Mouse (Mus musculus): ENCODE measurements at regions not wholly inside any gene's neighbourhood (a gene's known extent, or its start where the extent isn't known, plus 50 kb on each side); places are given as distances from the start of the nearest gene placed in this dataset.
"Not testable (repeated sequence)": the region's sequence is repeated elsewhere in the genome, so short reads cannot be mapped to it uniquely, and the experiment has no call there.

GRCm38 (mm10) chr8:35159329-35159728 is 606.3 kb upstream of the Gm19410 start:
- H3K27me3 ChIP-seq (replicated peaks; ENCODE audit: control insufficient read depth, insufficient read depth, low read length): no peaks in the 10 kb centered on the region
- no peak overlapping the region for H3K27ac ChIP-seq (ENCODE audit: low read depth, low read length)
- no peaks in the 10 kb centered on the region for H3K9me3 ChIP-seq (replicated peaks; ENCODE audit: control insufficient read depth, low read length)
- no peaks in the 10 kb centered on the region for H3K36me3 ChIP-seq (ENCODE audit: control insufficient read depth, insufficient read depth, low read length)
- 29% methylated on average over 12 of the region's 12 CpGs for WGBS
- DNase-seq (ENCODE audit: low spot score): peak; percentile 82
- H3K4me2 ChIP-seq (ENCODE audit: low read length): no peak overlapping the region
- no peak overlapping the region for H3K9ac ChIP-seq (ENCODE audit: low read length)
- H3K4me1 ChIP-seq (ENCODE audit: control insufficient read depth, insufficient read depth, low read length): no peaks in the 10 kb centered on the region
- ATAC-seq: peak; percentile 37; the same call in 1 of the 2 replicates
- H3K4me3 ChIP-seq (ENCODE audit: low read depth, low read length): no peak overlapping the region

GRCm38 (mm10) chr8:35160230-35160629 is 605.4 kb upstream of the Gm19410 start:
- Histone ChIP-seq H3K9me3 (replicated peaks; ENCODE audit: control insufficient read depth, low read length) (no peaks in the 10 kb centered on the region), H3K27ac (ENCODE audit: low read depth, low read length) (no peak overlapping the region), H3K36me3 (ENCODE audit: control insufficient read depth, insufficient read depth, low read length) (no peaks in the 10 kb centered on the region), H3K4me1 (ENCODE audit: control insufficient read depth, insufficient read depth, low read length) (no peaks in the 10 kb centered on the region), H3K27me3 (replicated peaks; ENCODE audit: control insufficient read depth, insufficient read depth, low read length) (no peaks in the 10 kb centered on the region), H3K4me3 (ENCODE audit: low read depth, low read length) (no peak overlapping the region), H3K4me2 (ENCODE audit: low read length) (no peak overlapping the region), H3K9ac (ENCODE audit: low read length) (no peak overlapping the region)
- 92% methylated on average over 12 of the region's 12 CpGs for WGBS
- DNase-seq (ENCODE audit: low spot score): no peak
- no peak for ATAC-seq

- H3K27me3 ChIP-seq (replicated peaks; ENCODE audit: control insufficient read depth, insufficient read depth, low read length); H3K9me3 ChIP-seq (replicated peaks; ENCODE audit: control insufficient read depth, low read length); H3K4me2 ChIP-seq (ENCODE audit: low read length); H3K9ac ChIP-seq (ENCODE audit: low read length); H3K36me3 ChIP-seq (ENCODE audit: control insufficient read depth, insufficient read depth, low read length); ATAC-seq; DNase-seq (ENCODE audit: low spot score); H3K27ac ChIP-seq (ENCODE audit: low read depth, low read length); H3K4me3 ChIP-seq (ENCODE audit: low read depth, low read length); H3K4me1 ChIP-seq (ENCODE audit: control insufficient read depth, insufficient read depth, low read length): not testable (repeated sequence)
- WGBS: 88% methylated on average over 4 of the region's 4 CpGs
Observed at GRCm38 (mm10) chr8:35162166-35162565, 603.4 kb upstream of the Gm19410 start.

GRCm38 (mm10) chr8:35166611-35167010 is 599.0 kb upstream of the Gm19410 start:
- H3K27me3 ChIP-seq (replicated peaks; ENCODE audit: control insufficient read depth, insufficient read depth, low read length): no peaks in the 10 kb centered on the region
- 87% methylated on average over 6 of the region's 6 CpGs for WGBS
- H3K4me3 ChIP-seq (ENCODE audit: low read depth, low read length): no peak overlapping the region
- H3K4me2 ChIP-seq (ENCODE audit: low read length): no peak overlapping the region
- no peak for ATAC-seq
- DNase-seq (ENCODE audit: low spot score): no peak
- no peaks in the 10 kb centered on the region for H3K36me3 ChIP-seq (ENCODE audit: control insufficient read depth, insufficient read depth, low read length)
- no peak overlapping the region for H3K9ac ChIP-seq (ENCODE audit: low read length)
- no peaks in the 10 kb centered on the region for H3K4me1 ChIP-seq (ENCODE audit: control insufficient read depth, insufficient read depth, low read length)
- H3K9me3 ChIP-seq (replicated peaks; ENCODE audit: control insufficient read depth, low read length): no peaks in the 10 kb centered on the region
- no peak overlapping the region for H3K27ac ChIP-seq (ENCODE audit: low read depth, low read length)

GRCm38 (mm10) chr8:35171536-35172310 is 593.9 kb upstream of the Gm19410 start:
- DNase-seq (ENCODE audit: low spot score): no peak
- ATAC-seq: no peak
- Histone ChIP-seq H3K9ac (ENCODE audit: low read length) (no peak overlapping the region), H3K27ac (ENCODE audit: low read depth, low read length) (no peak overlapping the region), H3K4me3 (ENCODE audit: low read depth, low read length) (no peak overlapping the region), H3K4me2 (ENCODE audit: low read length) (no peak overlapping the region), H3K9me3 (replicated peaks; ENCODE audit: control insufficient read depth, low read length) (no peaks in the 10 kb centered on the region), H3K4me1 (ENCODE audit: control insufficient read depth, insufficient read depth, low read length) (no peaks in the 10 kb centered on the region), H3K27me3 (replicated peaks; ENCODE audit: control insufficient read depth, insufficient read depth, low read length) (no peaks in the 10 kb centered on the region), H3K36me3 (ENCODE audit: control insufficient read depth, insufficient read depth, low read length) (no peaks in the 10 kb centered on the region)
- 87% methylated on average over 13 of the region's 13 CpGs for WGBS

GRCm38 (mm10) chr8:35177314-35177713 is 588.3 kb upstream of the Gm19410 start:
- no peaks in the 10 kb centered on the region for H3K27me3 ChIP-seq (replicated peaks; ENCODE audit: control insufficient read depth, insufficient read depth, low read length)
- H3K4me3 ChIP-seq (ENCODE audit: low read depth, low read length): no peak overlapping the region
- H3K9me3 ChIP-seq (replicated peaks; ENCODE audit: control insufficient read depth, low read length): no peaks in the 10 kb centered on the region
- no peak overlapping the region for H3K27ac ChIP-seq (ENCODE audit: low read depth, low read length)
- H3K9ac ChIP-seq (ENCODE audit: low read length): no peak overlapping the region
- no peaks in the 10 kb centered on the region for H3K4me1 ChIP-seq (ENCODE audit: control insufficient read depth, insufficient read depth, low read length)
- WGBS: 85% methylated on average over 5 of the region's 5 CpGs
- DNase-seq (ENCODE audit: low spot score): no peak
- no peak for ATAC-seq
- no peak overlapping the region for H3K4me2 ChIP-seq (ENCODE audit: low read length)
- no peaks in the 10 kb centered on the region for H3K36me3 ChIP-seq (ENCODE audit: control insufficient read depth, insufficient read depth, low read length)

GRCm38 (mm10) chr8:35180075-35180474 is 585.5 kb upstream of the Gm19410 start:
- Histone ChIP-seq H3K27ac (ENCODE audit: low read depth, low read length) (no peak overlapping the region), H3K9ac (ENCODE audit: low read length) (no peak overlapping the region), H3K4me2 (ENCODE audit: low read length) (no peak overlapping the region), H3K4me1 (ENCODE audit: control insufficient read depth, insufficient read depth, low read length) (no peaks in the 10 kb centered on the region), H3K9me3 (replicated peaks; ENCODE audit: control insufficient read depth, low read length) (no peaks in the 10 kb centered on the region), H3K36me3 (ENCODE audit: control insufficient read depth, insufficient read depth, low read length) (no peaks in the 10 kb centered on the region), H3K27me3 (replicated peaks; ENCODE audit: control insufficient read depth, insufficient read depth, low read length) (no peaks in the 10 kb centered on the region), H3K4me3 (ENCODE audit: low read depth, low read length) (no peak overlapping the region)
- ATAC-seq (no peak), DNase-seq (ENCODE audit: low spot score) (no peak)
- 83% methylated on average over 3 of the region's 3 CpGs for WGBS

GRCm38 (mm10) chr8:35182141-35182540 is 583.4 kb upstream of the Gm19410 start:
- no peaks in the 10 kb centered on the region for H3K9me3 ChIP-seq (replicated peaks; ENCODE audit: control insufficient read depth, low read length)
- H3K27ac ChIP-seq (ENCODE audit: low read depth, low read length): no peak overlapping the region
- 85% methylated on average over 4 of the region's 4 CpGs for WGBS
- no peak overlapping the region for H3K4me2 ChIP-seq (ENCODE audit: low read length)
- H3K36me3 ChIP-seq (ENCODE audit: control insufficient read depth, insufficient read depth, low read length): no peaks in the 10 kb centered on the region
- H3K4me3 ChIP-seq (ENCODE audit: low read depth, low read length): no peak overlapping the region
- DNase-seq (ENCODE audit: low spot score): no peak
- no peak overlapping the region for H3K9ac ChIP-seq (ENCODE audit: low read length)
- no peaks in the 10 kb centered on the region for H3K27me3 ChIP-seq (replicated peaks; ENCODE audit: control insufficient read depth, insufficient read depth, low read length)
- no peak for ATAC-seq
- no peaks in the 10 kb centered on the region for H3K4me1 ChIP-seq (ENCODE audit: control insufficient read depth, insufficient read depth, low read length)

GRCm38 (mm10) chr8:35183423-35183822 is 582.2 kb upstream of the Gm19410 start:
- H3K36me3 ChIP-seq (ENCODE audit: control insufficient read depth, insufficient read depth, low read length): no peaks in the 10 kb centered on the region
- no peak overlapping the region for H3K27ac ChIP-seq (ENCODE audit: low read depth, low read length)
- no peaks in the 10 kb centered on the region for H3K27me3 ChIP-seq (replicated peaks; ENCODE audit: control insufficient read depth, insufficient read depth, low read length)
- no peak overlapping the region for H3K4me3 ChIP-seq (ENCODE audit: low read depth, low read length)
- no peak overlapping the region for H3K9ac ChIP-seq (ENCODE audit: low read length)
- WGBS: 97% methylated on average over 14 of the region's 14 CpGs
- ATAC-seq (no peak), DNase-seq (ENCODE audit: low spot score) (no peak)
- H3K4me2 ChIP-seq (ENCODE audit: low read length): no peak overlapping the region
- no peaks in the 10 kb centered on the region for H3K4me1 ChIP-seq (ENCODE audit: control insufficient read depth, insufficient read depth, low read length)
- no peaks in the 10 kb centered on the region for H3K9me3 ChIP-seq (replicated peaks; ENCODE audit: control insufficient read depth, low read length)

All from forebrain, embryonic 14.5 days (tissue).